Mouse (Mus musculus) urinary bladder, postnatal 0 days (tissue): ENCODE data around the gene Fam69a. TPM values are rescaled to one million over a fixed set of nuclear protein-coding genes. Genes with fewer than 3 reads are reported as not detected.

Experiments
- polyA plus RNA-seq: library from polyadenylated mRNA; unstranded; fragments of >200 nt; fragmentation: Nextera tagmentation; extraction: Ambion mirVana; gene quantifications from 2 replicates; pipeline ENCODE4 v1.2.1, GENCODE M21; 2015

Gene Fam69a
- polyA plus RNA-seq, result 31.5 and 34.3 TPM in 2 replicates

DNA sequence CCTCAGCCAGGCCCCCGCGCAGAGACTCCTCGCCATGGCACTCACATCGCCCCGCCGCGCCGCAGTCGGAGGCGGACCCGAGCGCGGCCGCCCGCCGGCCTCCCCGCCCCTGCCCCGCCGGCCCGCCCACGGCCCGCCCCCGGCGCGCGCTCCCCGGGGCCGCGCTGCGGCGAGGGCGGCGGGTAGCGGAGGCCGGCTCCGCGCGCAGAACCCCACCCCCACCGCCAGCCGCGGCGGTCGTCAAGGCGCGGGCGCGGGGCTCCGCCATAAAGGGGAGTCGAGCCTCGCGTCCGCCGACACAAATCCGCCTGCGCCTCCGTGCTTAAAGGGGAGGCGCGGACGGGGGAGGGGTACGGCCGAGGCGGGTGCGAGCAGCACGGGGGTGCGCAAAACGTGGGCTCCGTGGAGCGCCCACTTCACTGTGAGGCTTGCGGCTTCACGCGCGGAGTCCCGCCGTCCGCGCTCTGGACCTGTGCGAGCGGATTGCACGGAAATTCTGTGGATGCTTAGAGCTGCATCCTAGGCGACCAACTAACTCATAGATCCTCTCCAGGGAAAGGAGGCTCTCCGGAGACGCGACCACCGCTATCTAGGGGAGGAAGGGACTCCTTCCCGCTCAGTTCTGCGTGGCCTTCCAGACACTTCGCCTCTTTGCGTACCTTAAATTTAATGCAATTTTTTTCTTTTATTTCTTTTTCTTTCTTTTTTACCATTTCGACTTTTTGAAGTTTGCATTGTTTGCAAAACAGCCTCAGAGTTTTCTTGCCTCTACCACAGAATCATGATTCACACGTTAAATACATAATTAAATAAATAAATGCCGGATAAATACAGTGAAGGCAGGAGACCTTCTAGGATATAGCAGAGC lies at the start of gene Fam69a:
Gene Fam69a (minus strand): TSS at position 119 of the 868 bp plus-strand sequence.

DNA sequence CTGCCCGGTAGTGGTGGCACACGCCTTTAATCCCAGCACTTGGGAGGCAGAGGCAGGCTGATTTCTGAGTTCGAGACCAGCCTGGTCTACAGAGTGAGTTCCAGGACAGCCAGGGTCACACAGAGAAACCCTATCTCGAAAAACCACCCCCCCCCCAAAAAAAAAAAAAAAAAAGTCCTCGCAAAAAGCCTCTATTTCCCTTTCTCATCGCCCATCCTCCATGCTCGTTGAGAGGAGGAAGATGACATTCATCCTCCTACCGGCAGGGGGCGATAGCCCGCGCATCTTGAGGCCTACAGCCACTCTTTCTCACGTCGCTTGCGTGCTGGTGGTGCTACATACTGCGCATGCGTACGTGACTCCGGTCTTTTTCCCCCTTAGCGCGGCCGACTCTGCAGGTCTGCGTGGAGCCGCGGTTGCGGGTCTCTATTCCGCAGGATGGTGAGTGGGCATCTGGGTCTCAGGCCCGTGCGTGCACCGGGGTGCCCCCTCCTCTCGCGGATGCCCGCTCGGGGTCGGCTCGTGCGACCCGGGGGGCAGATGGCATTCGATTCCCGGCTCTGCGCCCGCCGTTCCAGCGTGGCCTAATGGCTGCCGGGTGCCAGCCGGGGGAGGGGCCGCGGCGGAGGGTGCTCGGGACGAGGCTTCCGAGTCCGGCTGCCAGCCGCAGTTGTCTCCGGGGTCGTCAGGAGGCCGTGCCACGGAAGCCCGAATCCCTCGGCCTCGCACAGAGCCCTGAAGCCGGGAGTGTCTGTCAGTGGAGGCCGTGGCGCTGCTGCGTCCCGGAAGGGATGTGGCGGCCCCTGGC lies 86.5 kb downstream of the Fam69a start, which contains the start of gene Rpl5:
Gene Rpl5 (plus strand): TSS at position 297 of the 808 bp plus-strand sequence.

DNA sequence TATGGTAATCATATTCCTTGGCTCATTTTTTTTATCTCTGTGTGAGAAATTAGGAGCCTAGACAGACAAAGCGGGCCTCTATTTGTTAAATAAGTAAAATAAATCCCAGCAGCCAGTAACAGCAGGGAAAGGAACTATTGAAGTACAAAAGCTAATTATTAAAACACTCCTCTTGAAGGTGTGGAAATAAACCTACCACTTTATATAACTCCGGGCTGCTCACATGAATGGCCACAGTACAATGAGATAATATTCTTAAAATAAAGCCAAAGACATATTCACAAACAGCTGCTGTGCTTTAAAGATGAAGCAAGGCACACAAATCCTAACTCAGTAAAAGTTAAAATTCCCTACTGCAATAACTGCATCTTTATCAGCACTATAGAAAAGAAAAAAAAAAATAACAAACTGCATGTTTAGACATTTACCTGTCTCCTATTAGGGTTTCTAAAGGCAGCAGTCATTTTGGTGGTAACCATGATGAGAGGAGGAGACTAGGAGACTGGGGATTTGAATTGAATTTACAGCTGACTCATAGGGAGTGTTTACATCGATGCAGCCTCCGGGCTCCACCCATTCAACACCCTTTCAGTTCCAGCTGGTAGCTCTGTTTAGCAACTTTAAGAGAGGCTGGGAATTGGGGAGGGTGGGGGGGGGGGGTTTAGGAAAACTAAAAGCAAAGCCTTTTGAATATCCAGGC lies 112.2 kb downstream of the Fam69a start, which contains the start of gene Evi5:
Gene Evi5 (minus strand): TSS at position 547 of the 700 bp plus-strand sequence.

Other genes starting within 250 kb of the Fam69a start
- 0.16 TPM in 1 of 2 replicates, not detected in the other for gene Ube2d2b, start 157.0 kb downstream of the Fam69a start, polyA plus RNA-seq
- 50.5 and 51.0 TPM in 2 replicates for gene Evi5, start 112.0 kb downstream of the Fam69a start, polyA plus RNA-seq
- 34.5 and 36.6 TPM in 2 replicates for gene Rpl5, start 86.6 kb downstream of the Fam69a start, polyA plus RNA-seq
- gene Mtf2, start 78.6 kb upstream of the Fam69a start, polyA plus RNA-seq, result 26.9 and 27.1 TPM in 2 replicates
- gene Tmed5, start 145.5 kb upstream of the Fam69a start, polyA plus RNA-seq, result 34.6 and 37.4 TPM in 2 replicates
- 2.0 and 2.6 TPM in 2 replicates for gene Ccdc18, start 145.8 kb upstream of the Fam69a start, polyA plus RNA-seq